Comparison of ENCODE assay signal across 8 mouse cellular contexts in the genomic region with DNA sequence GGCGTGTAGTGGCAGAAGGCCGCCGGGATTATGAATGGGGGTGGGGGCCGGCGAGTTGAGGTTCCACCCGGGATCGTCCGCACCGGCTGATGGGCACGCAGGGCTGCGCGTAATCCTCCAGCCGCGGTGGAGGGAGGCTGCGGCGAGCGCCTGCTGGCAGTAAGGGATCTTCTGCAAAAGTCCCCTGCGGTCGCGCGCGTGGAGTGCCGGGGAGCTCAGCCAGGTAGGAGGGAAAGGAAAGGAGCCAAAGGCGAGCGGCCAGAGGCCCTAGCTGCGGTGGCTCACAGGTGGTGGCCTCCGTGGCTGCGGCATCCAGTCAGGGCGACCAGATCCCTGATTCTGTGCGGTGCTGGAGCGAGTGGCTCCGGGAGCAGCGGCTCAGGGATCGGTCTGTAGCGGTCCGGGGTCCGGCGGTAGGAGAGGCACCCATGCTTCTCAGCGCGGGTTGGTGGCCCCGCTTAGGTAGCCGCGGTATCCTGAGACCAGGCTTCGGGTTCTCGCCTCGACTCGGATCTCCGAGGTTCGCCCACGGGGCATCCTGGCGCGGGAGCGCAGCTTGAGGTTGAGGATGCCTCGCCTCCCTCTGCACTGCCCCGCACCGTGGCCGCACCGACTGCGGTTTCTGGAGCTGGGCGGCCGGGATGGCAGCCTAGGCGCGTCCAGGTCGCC. TPM values are rescaled to one million over a fixed set of nuclear protein-coding genes. Genes with fewer than 3 reads are reported as not detected.
DNase-seq lines count a peak whose midpoint lies in the region; ATAC-seq and TF ChIP-seq lines count a peak whose summit lies in the region.

No protein-coding gene starts in this region.

- H3K9me3 ChIP-seq in heart, embryonic 10.5 days = no peaks in the 10 kb centered on the region
- H3K9me3 ChIP-seq in forebrain, embryonic 11.5 days (ENCODE audit: control insufficient read depth, low read length) = no peaks in the 10 kb centered on the region
- H3K9me3 ChIP-seq in intestine, postnatal 0 days (ENCODE audit: control insufficient read depth) = no peaks in the 10 kb centered on the region
- H3K9me3 ChIP-seq in liver, embryonic 12.5 days (replicated peaks) = no peaks in the 10 kb centered on the region

- peak overlapping the region; percentile 78 for H3K27ac ChIP-seq in heart, embryonic 10.5 days
- no peak overlapping the region for H3K27ac ChIP-seq in forebrain, embryonic 11.5 days (ENCODE audit: low read depth, low read length)
- no peak overlapping the region for H3K27ac ChIP-seq in intestine, postnatal 0 days (ENCODE audit: low read depth, low read length)
- H3K27ac ChIP-seq in liver, embryonic 12.5 days = no peak overlapping the region

- peak overlapping the region; percentile 98 for H3K4me2 ChIP-seq in forebrain, embryonic 11.5 days (ENCODE audit: low read depth, low read length, severe bottlenecking)
- peak overlapping the region; percentile 74 for H3K4me2 ChIP-seq in intestine, postnatal 0 days (replicated peaks; ENCODE audit: low read depth)
- peak overlapping the region; percentile 67 for H3K4me2 ChIP-seq in liver, embryonic 12.5 days

- H3K4me1 ChIP-seq in heart, embryonic 10.5 days = peaks cover 11% of the 10 kb centered on the region; the same call in 1 of the 2 replicates
- H3K4me1 ChIP-seq in forebrain, embryonic 11.5 days (replicated peaks; ENCODE audit: control insufficient read depth, insufficient read depth, low read length) = 0 out of 2 replicates have a peak, but pooled peaks cover 2% of the 10 kb centered on the region
- H3K4me1 ChIP-seq in intestine, postnatal 0 days (replicated peaks; ENCODE audit: control insufficient read depth, insufficient read depth, low read length) = no peaks in the 10 kb centered on the region; the same call in 1 of the 2 replicates
- H3K4me1 ChIP-seq in liver, embryonic 12.5 days = no peaks in the 10 kb centered on the region

- TF ChIP-seq CTCF in brain, embryonic 14.5 days (IDR thresholded peaks at IDR 0.05; ENCODE audit: borderline replicate concordance, extremely low read depth, insufficient read depth, insufficient read length) = no peak
- TF ChIP-seq CTCF in intestine, postnatal 0 days (IDR thresholded peaks at IDR 0.05; ENCODE audit: low read depth) = no peak

- H3K4me3 ChIP-seq in heart, embryonic 10.5 days = peak overlapping the region; percentile 80
- H3K4me3 ChIP-seq in forebrain, embryonic 11.5 days (ENCODE audit: low read depth, low read length) = peak overlapping the region; percentile 57
- peak overlapping the region; percentile 43 for H3K4me3 ChIP-seq in intestine, postnatal 0 days (ENCODE audit: low read depth, low read length)
- peak overlapping the region; percentile 43 for H3K4me3 ChIP-seq in liver, embryonic 12.5 days

- no peaks in the 10 kb centered on the region for H3K36me3 ChIP-seq in heart, embryonic 10.5 days
- H3K36me3 ChIP-seq in forebrain, embryonic 11.5 days (ENCODE audit: control insufficient read depth, insufficient read depth, low read length) = no peaks in the 10 kb centered on the region
- no peaks in the 10 kb centered on the region for H3K36me3 ChIP-seq in intestine, postnatal 0 days (ENCODE audit: control insufficient read depth, insufficient read depth)
- H3K36me3 ChIP-seq in liver, embryonic 12.5 days = no peaks in the 10 kb centered on the region

- H3K9ac ChIP-seq in forebrain, embryonic 11.5 days (ENCODE audit: low read length) = peak overlapping the region; percentile 57
- peak overlapping the region; percentile 37 for H3K9ac ChIP-seq in intestine, postnatal 0 days (ENCODE audit: low read depth, low read length)
- 0 out of 2 replicates have a peak overlapping the region, but pooled peaks have one; percentile 7 for H3K9ac ChIP-seq in liver, embryonic 12.5 days

- ATAC-seq in forebrain, embryonic 11.5 days (replicated peaks; ENCODE audit: low FRiP score) = peak; percentile 86
- no peak for ATAC-seq in intestine, postnatal 0 days
- ATAC-seq in liver, embryonic 12.5 days = no peak
- no peak for ATAC-seq in erythroid progenitor cell, adult 5-6 weeks (replicated peaks; ENCODE audit: low FRiP score, poor library complexity, severe bottlenecking)

- no peak for TF ChIP-seq POLR2A in brain, embryonic 14.5 days (IDR thresholded peaks at IDR 0.05; ENCODE audit: borderline replicate concordance, extremely low read depth, insufficient read depth, insufficient read length, poor library complexity, severe bottlenecking)

- H3K27me3 ChIP-seq in heart, embryonic 10.5 days (ENCODE audit: insufficient read depth, poor library complexity, severe bottlenecking) = peaks cover 43% of the 10 kb centered on the region
- H3K27me3 ChIP-seq in forebrain, embryonic 11.5 days (ENCODE audit: control insufficient read depth, insufficient read depth, low read length) = peaks cover 10% of the 10 kb centered on the region; the same call in 1 of the 2 replicates
- H3K27me3 ChIP-seq in intestine, postnatal 0 days (replicated peaks; ENCODE audit: control insufficient read depth, insufficient read depth, low read length) = peaks cover 26% of the 10 kb centered on the region
- H3K27me3 ChIP-seq in liver, embryonic 12.5 days (replicated peaks) = peaks cover 39% of the 10 kb centered on the region

- under 1% methylated on average over 64 of the region's 64 CpGs for WGBS in heart, embryonic 10.5 days
- under 1% methylated on average over 62 of the region's 64 CpGs for WGBS in forebrain, embryonic 11.5 days
- under 1% methylated on average over 61 of the region's 64 CpGs for WGBS in intestine, postnatal 0 days
- 2% methylated on average over 63 of the region's 64 CpGs for WGBS in liver, embryonic 12.5 days (ENCODE audit: insufficient replicate concordance)

- DNase-seq in heart, embryonic 10.5 days (ENCODE audit: low spot score) = peak; percentile 78
- DNase-seq in heart, adult 11 months = no peak
- DNase-seq in brain, embryonic 14.5 days (ENCODE audit: low read depth) = peak; percentile 61
- peak; percentile 74 for DNase-seq in forebrain, embryonic 11.5 days (ENCODE audit: low spot score)
- DNase-seq in retina, postnatal 7 days (ENCODE audit: low read depth, low spot score) = peak; percentile 59

RNA-seq across cellular contexts. Expression of a gene that starts 0.4 kb away (rescaled TPM):
- polyA plus RNA-seq in heart, embryonic 10.5 days (2016; fragmentation: Nextera tagmentation; extraction: Ambion mirVana) = 13.9 and 20.3 TPM in 2 replicates
- polyA plus RNA-seq in brain, embryonic 14.5 days (2012; rRNA removed) = 26.7 and 35.0 TPM in 2 replicates
- polyA plus RNA-seq in forebrain, embryonic 11.5 days (2014; fragmentation: Nextera tagmentation; extraction: Ambion mirVana) = 7.7 and 7.8 TPM in 2 replicates
- polyA plus RNA-seq in intestine, postnatal 0 days (2015; fragmentation: Nextera tagmentation; extraction: Ambion mirVana) = 6.9 and 8.5 TPM in 2 replicates
- 4.2 TPM in 2 replicates for polyA plus RNA-seq in liver, embryonic 12.5 days (2016; fragmentation: Nextera tagmentation; extraction: Ambion mirVana)
- 6.8 and 14.7 TPM in 2 replicates for total RNA-seq in erythroid progenitor cell, adult 5-6 weeks (2015; ENCODE audit: low replicate concordance)
- total RNA-seq in erythroid progenitor cell, adult 5-6 weeks (2017; ENCODE audit: low replicate concordance) = 3.2 and 5.4 TPM in 2 replicates

Comparison
In these comparisons a context has a peak if more than half of its experiments do, and no peak if none do; other contexts are left out.
1. H3K9ac ChIP-seq: peak in every context shown above with its lines; median percentile 57 in forebrain, embryonic 11.5 days; 37 in intestine, postnatal 0 days; 7 in liver, embryonic 12.5 days.